Mouse (Mus musculus): ENCODE results near the gene Samd3. TPM values are rescaled to one million over a fixed set of nuclear protein-coding genes. Genes with fewer than 3 reads are reported as not detected.

Samd3 gene
- total RNA-seq, 1 experiment from 2014 or later, result 2.1 TPM

GRCm38 (mm10) chr10:26297200-26297599 lies 67.7 kb downstream of the Samd3 start:
- ATAC-seq (ENCODE audit: extremely low read depth, insufficient number of reproducible peaks, low FRiP score, poor library complexity, severe bottlenecking), result no peak

- ATAC-seq (ENCODE audit: extremely low read depth, insufficient number of reproducible peaks, low FRiP score, poor library complexity, severe bottlenecking), result no peak
Observed at GRCm38 (mm10) chr10:26297626-26298025, 68.1 kb downstream of the Samd3 start.

- no peak for ATAC-seq (ENCODE audit: extremely low read depth, insufficient number of reproducible peaks, low FRiP score, poor library complexity, severe bottlenecking)
Observed at GRCm38 (mm10) chr10:26302336-26302735, 72.8 kb downstream of the Samd3 start.

- no peak for ATAC-seq (ENCODE audit: extremely low read depth, insufficient number of reproducible peaks, low FRiP score, poor library complexity, severe bottlenecking)
Observed at GRCm38 (mm10) chr10:26303485-26303884, 74.0 kb downstream of the Samd3 start.

GRCm38 (mm10) chr10:26314327-26314726 lies 84.8 kb downstream of the Samd3 start:
- ATAC-seq (ENCODE audit: extremely low read depth, insufficient number of reproducible peaks, low FRiP score, poor library complexity, severe bottlenecking), result no peak

GRCm38 (mm10) chr10:26320679-26321078 lies 91.2 kb downstream of the Samd3 start:
- ATAC-seq (ENCODE audit: extremely low read depth, insufficient number of reproducible peaks, low FRiP score, poor library complexity, severe bottlenecking), result no peak

Other genes with a start within 250 kb of the Samd3 start
- not detected in 2 replicates for gene Gm9767, start 151.5 kb upstream of the Samd3 start, total RNA-seq (2017)
- gene Tmem200a, start 150.7 kb upstream of the Samd3 start, total RNA-seq (2017), result 1.1 TPM in 1 of 2 replicates, not detected in the other
- 46.1 and 46.4 TPM in 2 replicates for gene L3mbtl3, start 146.3 kb downstream of the Samd3 start, total RNA-seq (2017)